Mouse (Mus musculus) NIH3T3 (cell line): ENCODE results near the gene Treml4.
"Not testable (repeated sequence)": the region's sequence is repeated elsewhere in the genome, so short reads cannot be mapped to it uniquely, and the experiment has no call there.

Experiments used
- DNase-seq: peaks from one replicate; pipeline ENCODE4 v3.0.0-alpha.2; 2012; ENCODE audit warnings: low read depth

The Treml4 gene

DNA sequence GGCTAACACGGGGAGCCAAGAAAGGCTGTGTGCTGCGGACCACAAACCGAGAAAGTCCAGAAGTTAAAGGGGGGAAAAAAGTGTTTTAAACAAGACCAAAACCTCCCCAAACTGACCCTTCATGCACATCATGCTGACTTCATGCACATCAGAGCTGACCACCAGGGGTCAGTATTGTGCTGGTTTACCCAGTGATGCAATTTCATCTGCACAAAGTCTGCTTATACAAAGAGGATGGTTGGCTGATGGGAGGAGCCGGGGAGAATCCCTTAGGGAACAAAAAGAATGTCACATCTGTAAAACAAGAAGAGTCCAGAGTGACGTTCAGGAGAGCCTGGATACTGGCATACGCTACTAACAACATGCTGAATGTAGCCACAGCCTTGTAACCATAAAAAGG lies 10.8 kb downstream of the Treml4 start:
- peak; percentile 93 for DNase-seq

DNA sequence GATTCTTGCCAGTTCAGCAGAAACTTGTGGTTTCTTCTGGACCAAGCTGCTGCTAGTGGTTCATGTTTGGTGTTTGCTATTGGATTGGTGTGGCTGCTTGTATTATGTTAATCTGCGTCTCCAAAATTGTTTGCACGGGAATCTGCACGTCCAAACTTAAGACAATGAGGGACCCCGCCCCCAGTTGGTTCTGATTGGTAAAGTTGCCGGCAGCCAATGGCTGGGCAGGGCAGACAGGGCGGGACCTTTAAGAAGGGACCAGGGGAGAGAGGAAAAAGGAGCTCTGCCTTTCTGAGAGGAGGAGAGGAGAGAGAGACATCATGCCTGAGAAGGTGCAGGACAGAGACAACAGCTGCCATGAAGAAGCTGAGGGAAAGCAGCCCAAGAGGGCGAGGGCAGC lies 11.6 kb downstream of the Treml4 start:
- DNase-seq = peak; percentile 4

DNA sequence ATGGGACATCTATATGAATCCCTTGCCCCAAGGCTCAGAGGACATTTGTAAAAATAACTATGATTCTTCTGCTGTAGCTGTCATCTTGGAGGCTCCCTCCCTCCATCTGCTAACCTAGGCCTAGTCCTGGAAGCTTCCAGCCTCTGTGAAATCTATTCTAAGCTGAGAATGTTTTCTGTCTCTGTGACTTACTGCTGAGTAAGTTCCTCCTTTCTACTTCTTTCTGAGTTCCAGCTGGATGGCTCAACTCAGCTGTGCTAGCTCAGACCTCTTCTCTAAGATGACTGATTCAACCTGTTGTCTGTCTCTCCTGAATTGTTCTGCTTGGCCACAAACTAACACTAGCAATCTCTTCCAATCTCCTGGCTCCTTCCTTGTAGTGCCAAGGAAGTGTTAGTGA lies 14.3 kb downstream of the Treml4 start:
- no peak for DNase-seq

DNA sequence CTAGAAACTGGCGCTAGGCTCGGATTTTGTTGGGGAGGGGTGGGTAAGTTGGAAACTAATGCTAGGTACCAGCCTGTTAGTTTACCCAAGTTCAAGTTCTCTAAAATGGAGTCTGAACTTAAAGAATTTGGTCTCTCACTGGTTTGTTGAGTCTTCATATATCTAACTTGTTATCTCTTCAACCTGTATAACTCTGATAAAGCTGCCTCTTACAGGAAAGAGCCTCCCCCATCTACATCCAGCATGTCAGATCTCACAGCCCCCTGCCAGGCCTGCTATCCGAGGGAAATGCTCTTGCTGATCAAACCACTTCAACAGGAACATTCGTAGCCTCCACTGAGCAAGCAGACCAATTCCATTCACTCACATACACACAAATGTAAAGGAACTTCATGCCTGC lies 14.9 kb downstream of the Treml4 start:
- DNase-seq = no peak

DNA sequence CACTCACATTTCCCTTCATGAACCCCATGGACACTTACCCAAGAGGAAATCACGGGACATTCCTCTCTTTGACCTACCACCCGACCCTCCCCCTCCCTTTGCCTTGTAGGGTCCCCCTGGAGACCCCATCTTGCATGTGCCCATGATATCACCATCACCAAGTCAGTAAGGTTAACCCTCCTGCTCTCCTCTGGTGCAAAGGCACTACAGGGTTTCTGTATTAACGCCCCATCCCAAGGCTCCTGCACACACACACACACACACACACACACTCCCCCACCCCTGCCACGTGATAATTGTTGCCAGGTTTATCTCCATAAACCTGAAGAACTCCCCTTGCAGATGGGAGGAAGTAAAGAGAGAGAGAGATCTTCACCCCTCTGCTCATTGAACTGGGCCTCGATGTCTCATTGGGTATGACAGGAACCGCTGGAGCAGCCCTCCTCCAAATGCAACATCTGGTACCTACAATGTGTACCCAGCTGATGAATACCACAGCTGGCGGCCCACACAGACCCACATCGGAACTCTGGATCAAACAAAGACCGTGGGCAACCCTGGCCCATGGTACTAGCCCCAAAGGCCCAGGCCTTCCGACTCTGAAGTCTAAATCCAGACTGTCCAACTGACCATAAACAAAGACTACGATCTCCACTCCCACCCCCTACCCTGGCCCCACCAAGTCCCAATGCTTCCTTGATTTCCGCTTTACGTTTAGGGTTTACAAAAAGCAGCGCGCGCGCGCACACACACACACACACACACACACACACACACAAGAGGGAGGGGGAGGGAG lies 17.0 kb downstream of the Treml4 start:
- no peak for DNase-seq

DNA sequence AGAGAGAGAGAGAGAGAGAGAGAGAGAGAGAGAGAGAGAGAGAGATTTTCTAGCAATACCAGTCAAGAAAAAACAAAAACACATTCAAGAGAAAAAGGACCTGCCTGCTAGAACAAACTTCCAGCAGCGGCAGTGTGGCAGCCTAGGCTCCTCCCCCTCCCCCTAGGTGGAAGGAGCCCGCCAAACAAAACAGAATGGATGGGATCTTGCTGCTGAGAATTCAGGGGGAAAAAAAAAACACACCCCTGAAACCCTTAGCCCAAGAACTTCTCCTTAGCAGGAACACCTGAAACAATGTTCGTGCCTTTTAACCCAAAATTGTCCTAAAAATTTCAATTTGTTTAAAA lies 17.6 kb downstream of the Treml4 start:
- no peak for DNase-seq

DNA sequence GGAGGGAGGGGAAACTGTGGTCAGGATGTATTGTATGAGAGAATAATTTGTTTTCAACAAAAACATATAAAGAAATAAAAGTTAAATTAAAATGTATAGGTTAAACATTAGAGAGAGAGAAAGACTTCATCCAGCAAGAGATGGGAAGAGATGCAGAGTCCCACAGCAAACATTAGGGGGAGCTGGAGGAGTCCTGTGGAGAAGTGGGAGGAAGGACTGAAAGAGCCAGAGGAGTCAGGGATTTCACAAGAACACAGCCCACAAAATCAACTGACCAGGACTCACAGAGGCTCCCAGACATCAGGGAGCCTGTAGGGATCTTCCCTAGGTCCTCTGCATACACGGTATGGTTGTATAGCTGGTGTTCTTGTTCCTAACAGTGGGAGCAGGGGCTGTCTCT lies 22.7 kb downstream of the Treml4 start:
- DNase-seq = peak; percentile 33

DNA sequence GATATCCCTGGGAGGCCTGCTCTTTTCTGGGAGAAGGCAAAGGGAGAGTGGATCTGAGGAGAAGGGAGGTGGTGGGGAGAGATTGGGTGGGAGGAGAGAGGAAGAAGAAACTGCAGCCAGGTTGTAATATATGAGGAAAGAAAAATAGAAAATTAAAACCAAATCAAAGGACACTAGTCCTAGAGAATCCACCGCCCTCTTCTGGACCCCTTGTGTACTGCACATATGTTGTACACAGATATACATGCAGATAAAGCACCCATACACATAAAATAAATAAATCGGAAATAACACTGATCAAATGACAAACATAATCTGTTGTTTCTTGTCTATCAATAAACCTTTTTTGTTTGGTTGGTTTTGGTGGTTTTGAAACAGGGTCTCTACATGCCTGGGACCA lies 23.2 kb downstream of the Treml4 start:
- peak; percentile 40 for DNase-seq

DNA sequence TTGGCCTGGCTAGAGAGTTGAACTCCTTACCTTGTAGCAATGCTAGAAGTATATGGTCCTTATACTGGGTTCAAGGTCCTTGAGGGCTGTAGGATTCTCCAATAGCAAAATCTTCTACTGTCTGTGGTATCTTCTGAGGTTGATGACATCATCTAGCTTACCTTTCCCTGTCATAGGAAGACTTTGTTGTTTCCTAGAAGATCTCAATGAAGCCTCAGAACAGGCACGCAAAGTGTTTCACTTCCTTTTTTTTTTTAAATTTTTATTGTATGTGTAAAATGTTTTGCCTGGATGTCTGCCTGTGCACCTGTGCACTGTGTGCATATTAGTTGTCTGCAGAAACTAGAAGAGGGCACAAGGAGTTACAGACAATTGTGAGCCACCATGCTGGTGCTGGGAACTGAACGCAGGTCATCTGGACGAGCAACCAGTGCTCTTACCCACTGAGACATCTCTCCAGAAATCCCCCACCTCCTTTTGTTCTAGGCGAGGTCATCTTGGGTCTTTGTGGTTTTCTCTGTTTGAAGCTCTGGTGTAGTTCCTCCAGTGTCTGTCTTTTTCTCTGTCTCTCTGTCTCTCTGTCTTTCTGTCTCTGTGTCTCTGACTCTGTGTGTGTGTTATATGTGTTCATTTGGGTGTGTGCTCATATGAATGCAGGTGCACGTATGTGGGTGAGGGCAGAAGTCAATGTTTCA lies 29.6 kb downstream of the Treml4 start:
- no peak for DNase-seq

DNA sequence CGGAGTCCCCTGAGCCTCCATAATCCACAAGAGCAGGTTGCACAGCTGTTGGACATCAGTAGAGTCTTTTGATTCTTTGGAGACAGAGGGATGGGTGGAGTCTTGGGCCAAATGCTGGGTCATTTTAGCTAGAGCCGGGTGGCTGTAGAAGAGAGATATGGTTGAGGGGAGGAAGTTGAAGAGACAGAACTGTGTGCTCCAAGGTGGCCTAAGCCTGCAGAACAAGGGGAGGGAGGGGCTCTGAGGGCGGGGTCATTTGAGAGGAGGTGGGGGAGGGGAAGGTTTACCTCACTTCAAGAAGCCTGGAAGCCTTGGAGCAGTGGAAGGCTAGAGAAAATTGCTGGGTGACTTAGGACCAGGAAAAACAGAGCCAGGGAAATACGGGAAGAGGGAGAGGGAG lies 35.1 kb downstream of the Treml4 start, which contains the start of gene Treml2:
Gene Treml2, plus strand, starts transcription at position 296 of the 400 bp plus-strand sequence.
- no peak for DNase-seq

DNA sequence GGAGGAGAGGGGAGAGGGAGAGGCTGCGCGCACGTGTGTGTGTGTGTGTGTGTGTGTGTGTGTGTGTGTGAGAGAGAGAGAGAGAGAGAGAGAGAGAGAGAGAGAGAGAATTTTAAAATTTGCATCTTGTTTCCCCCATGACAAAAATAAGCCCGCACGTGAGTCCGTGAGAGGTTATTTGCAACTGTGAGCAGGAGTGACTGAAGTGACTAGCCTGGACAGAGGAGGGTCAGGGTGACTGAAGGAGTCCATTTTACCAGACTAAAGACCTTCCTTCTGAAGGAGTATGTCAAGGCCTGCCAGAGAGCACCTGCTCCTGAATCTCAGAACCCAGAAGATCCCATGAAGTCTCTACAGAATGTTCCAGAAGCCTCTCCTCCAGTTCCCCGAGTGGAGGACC lies 35.7 kb downstream of the Treml4 start:
- no peak for DNase-seq

DNA sequence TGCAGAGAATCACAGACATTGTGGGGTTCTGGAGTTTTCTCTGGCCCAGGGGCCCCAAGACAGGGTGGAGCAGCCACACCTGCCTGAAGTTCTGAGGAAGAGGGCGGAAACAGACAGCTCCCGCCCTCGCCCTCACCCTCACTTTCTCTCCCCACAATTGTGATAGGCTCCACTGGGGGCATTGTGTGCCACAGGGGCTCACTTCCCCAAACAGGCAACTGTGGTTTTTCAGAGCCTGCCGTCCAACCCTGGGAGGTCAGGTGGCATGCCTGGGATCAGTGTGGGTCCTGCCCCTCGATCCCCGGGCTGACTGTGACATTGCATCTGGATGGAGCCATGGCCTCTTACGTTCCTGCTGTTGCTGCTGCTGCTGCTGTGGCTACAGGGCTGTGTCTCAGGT lies 36.1 kb downstream of the Treml4 start:
- DNase-seq = no peak

DNA sequence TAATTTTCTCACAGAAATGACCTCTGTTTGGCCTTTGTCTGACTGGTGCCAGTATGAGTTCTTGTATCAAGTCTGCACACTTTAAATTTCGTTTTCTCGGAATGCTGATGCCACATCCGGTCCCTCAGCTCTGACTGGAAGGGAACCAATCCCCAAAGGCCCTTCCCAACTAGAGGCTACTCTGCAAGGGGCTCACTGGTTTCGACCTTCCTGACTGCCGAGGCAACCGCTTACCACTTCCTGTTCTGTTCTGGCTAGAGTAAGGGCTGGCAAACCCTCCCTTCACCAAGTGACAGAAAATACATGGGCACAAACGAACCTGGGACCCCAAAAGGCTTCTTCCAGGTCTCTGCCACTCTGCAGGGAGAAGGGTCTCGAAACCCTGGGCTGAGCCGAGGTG lies 36.8 kb downstream of the Treml4 start:
- DNase-seq = no peak

DNA sequence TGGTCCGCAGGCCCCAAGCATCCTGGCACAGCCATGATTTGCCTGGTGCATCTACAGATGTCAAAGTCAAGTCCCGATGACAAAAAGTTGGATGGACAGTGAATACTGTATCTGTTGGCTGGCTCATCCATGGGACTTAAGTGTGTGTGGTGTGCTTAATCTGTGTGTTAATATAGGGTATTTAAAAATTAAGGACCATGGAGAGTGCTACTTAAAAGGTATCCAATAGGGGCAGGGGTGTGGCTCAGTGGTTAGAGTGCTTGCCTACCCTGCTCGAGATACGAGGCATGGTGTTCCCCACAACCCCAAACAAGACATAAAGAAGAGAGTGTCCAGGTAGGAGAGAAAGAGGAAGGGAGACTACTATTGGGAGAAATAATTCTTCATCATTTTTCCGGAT lies 37.7 kb downstream of the Treml4 start:
- DNase-seq = no peak

DNA sequence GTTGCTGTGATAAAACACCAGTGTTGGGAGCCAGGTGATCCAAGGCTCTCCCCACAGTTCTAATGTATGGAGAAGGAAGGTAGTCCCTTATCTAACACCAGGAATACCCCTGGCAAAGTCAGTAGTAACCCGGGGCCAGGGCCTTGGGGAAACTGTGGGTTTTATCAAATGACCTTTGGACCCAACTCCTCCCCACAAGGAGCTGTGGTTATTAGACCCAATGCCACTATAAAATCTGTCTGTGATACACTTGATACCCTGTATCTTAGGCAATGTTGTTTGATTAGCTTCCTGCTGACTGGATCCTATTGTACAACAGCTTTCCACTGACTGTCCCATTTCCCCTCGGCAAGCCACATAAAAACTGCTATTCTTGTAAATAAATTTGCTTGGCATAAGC lies 48.0 kb downstream of the Treml4 start:
- no peak for DNase-seq

DNA sequence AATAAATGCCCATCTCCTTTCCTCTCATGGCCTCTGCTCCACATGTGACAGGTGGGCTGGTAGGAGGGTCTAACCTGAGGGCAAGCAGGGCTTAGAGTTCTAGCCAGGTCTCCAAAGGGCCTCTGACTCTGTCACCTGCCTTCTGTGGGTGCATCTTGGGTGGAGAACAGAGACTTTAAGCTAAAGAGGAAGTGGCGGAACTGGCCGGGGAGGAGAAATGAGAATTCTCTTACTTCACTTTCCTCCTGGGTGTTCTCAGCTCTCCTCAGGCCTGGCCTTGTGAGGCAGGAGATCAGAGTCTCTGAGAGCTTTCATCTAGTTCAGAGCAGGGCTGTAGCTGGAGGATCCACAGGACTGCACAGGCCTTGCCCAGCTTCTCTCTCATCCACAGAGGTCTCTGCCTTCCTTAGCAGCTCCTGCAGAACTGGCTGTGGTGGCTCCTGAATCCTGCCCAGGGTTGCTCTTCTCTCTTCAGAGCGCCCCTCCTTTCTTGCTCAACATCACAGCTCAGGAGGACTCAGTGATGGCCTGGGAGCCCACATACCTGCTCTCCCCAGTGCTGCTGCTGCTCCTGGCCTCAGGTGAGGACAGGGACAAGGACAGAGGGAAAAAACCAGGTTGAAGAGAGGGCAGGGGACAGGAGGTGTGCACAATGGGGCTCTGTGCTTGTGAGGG lies 51.9 kb downstream of the Treml4 start, which contains the start of gene B430306N03Rik:
Gene B430306N03Rik, plus strand, starts transcription at position 237 of the 675 bp plus-strand sequence.
- DNase-seq = not testable (repeated sequence)

DNA sequence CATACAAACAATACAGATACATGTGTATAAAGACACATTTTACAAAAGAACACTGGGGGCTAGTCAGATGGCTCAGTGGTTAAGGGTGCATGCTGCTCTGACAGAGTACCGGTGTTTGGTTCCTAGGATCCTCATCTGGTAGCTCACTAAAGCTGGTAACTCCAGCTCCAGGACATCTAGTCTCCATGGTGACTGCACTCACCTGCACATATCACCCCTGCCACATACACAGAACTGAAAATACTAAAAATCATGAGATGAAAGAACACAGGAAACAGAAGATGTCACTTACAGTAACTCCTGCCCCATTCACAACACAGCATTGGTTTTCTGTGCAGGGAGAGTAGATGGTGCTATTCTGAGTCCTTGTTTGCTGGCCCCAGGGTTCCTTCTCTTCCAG lies 54.6 kb downstream of the Treml4 start:
- DNase-seq = no peak

DNA sequence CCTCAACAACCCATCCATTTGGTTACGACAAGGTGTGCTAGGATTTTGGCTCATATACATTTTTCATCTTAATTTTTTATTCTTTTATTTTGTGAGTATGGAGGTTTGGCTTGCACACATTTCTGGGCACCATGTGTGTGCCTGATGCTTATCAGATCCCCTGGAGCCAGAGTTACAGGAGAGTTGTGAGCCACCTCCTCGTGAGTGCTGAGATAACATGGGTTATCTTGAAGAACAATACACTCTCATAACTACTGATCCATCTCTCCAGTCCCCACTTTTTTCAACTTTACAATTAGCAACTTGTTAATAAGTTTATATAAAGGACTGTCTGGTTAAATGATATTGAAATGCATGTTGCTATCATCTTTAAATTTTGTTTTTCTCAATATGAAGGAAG lies 57.2 kb downstream of the Treml4 start:
- DNase-seq = no peak

DNA sequence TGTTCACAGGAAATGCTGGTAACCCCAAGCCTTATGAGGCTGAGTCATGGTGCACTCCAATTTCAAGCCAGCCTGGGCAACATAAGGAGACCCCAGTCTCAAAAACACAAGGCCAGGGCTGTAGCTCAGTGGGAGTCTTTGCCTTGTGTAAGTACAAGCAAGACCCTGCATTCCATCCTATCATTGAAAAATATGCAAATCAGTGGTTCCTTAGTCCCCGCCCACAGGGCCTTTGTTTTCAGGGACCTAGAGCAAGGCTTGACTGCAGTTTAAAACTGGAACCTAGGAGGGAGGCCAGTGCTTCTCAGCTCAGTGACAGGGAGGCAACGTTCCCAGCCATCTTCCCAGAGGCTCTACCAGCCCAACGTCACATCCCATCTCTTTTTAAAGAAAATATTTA lies 59.1 kb downstream of the Treml4 start:
- DNase-seq = no peak

DNA sequence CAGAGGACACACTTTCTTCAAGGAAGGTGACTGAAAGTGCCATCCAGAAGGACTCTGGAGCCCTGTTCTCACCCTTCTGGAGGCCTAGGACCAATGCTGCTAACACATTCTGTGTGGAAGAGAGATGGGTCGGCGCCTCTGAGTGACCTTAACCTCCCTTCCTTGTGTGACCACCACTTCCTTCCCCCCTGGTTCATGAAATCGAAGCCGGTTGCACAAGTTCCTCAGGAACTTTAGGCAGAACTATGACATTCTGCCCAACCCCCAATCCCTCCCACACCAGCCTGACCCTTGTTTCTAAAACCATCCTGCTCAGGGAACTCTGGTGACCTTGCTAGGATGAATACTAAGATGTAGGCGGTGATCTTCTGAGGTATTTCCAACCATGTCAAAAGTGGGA lies 60.2 kb downstream of the Treml4 start:
- no peak for DNase-seq
